Mouse (Mus musculus) thymus, adult 2 months (tissue): ENCODE results near the gene Olfr1032.

Source experiments
- CTCF ChIP-seq: fragments of 200-500 bp; IDR thresholded peaks from 2 replicates; pipeline ENCODE4 v1.5.1; 2012; ENCODE audit warnings: mild to moderate bottlenecking, control low read depth, low read length, moderate library complexity, borderline replicate concordance; ENCODE audit not compliant: control insufficient read depth, poor library complexity, insufficient read depth; ENCODE audit errors: extremely low read depth
- POLR2A ChIP-seq: fragments of 200-500 bp; IDR thresholded peaks from 2 replicates; pipeline ENCODE4 v1.6.1; 2012; ENCODE audit warnings: mild to moderate bottlenecking, low read length, control low read depth, moderate library complexity; ENCODE audit not compliant: control insufficient read depth, poor library complexity, insufficient read depth; ENCODE audit errors: extremely low read depth

GRCm38 (mm10) chr2:85978976-85979375 is 26.4 kb upstream of the Olfr1032 start, which contains the start of gene Olfr1030:
- TF ChIP-seq CTCF = no peak
- TF ChIP-seq POLR2A = no peak
